Mouse (Mus musculus) megakaryocyte, embryonic 14.5 days (primary cell): ENCODE data around the gene Ube4b.

ENCODE experiments used
- FLI1 ChIP-seq: IDR thresholded peaks from 2 replicates; pipeline ENCODE4 v1.6.1; 2012; ENCODE audit warnings: low read length, inconsistent platforms, mixed read lengths
- GATA1 ChIP-seq: IDR thresholded peaks from 3 replicates; pipeline ENCODE4 v1.6.1; 2012; ENCODE audit warnings: mixed read lengths, low read length, inconsistent platforms, borderline replicate concordance

DNA sequence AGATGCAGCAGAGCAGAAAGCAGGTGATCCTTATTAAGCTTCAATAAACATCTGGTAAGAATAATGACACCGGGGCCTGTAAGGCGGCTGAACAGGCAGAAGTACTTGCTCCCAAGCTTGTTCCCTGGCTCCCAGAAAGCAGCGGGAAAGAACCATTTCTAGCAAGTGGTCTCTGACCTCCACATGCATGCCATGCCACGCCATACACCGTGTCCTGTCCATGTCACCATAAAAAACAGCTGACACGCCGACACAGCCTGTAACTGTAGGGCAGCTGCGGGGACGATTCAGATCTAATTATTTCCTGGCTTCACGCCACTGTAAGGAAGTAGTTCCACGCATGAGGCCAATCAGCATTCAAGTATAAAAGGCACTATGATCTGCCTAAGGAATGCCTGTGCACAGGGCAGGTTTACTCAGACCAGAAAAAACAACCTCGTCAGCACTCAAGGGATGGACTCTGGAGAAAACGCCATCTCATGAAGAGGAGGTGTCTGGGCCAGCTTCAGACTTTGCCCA, 10.8 kb downstream of the Ube4b start:
- no peak for TF ChIP-seq GATA1
- no peak for TF ChIP-seq FLI1
